Mouse (Mus musculus) NIH3T3 (cell line): ENCODE measurements around the gene Kcnn4.

ENCODE experiments used
- DNase-seq: peaks from one replicate; pipeline ENCODE4 v3.0.0-alpha.2; 2012; ENCODE audit warnings: low read depth

Gene Kcnn4

GRCm38 (mm10) chr7:24369731-24370541 lies at the start of gene Kcnn4:
Gene Kcnn4, plus strand, starts transcription at chr7:24370263.
- DNase-seq: peak; percentile 50

- DNase-seq: no peak
Observed at GRCm38 (mm10) chr7:24322593-24322992, 47.5 kb upstream of the Kcnn4 start.

- DNase-seq: peak; percentile 36
Observed at GRCm38 (mm10) chr7:24325197-24325596, 44.9 kb upstream of the Kcnn4 start.

GRCm38 (mm10) chr7:24325675-24326128 lies 44.4 kb upstream of the Kcnn4 start:
- DNase-seq: no peak

GRCm38 (mm10) chr7:24326273-24327135 lies 43.6 kb upstream of the Kcnn4 start:
- DNase-seq: no peak

GRCm38 (mm10) chr7:24327281-24327975 lies 42.6 kb upstream of the Kcnn4 start:
- no peak for DNase-seq

GRCm38 (mm10) chr7:24333304-24333986 lies 36.6 kb upstream of the Kcnn4 start, which contains the start of gene Tescl:
Gene Tescl, minus strand, starts transcription at chr7:24333936.
- no peak for DNase-seq

GRCm38 (mm10) chr7:24335699-24336309 lies 34.3 kb upstream of the Kcnn4 start:
- DNase-seq: peak; percentile 91

GRCm38 (mm10) chr7:24338241-24338640 lies 31.8 kb upstream of the Kcnn4 start:
- DNase-seq: peak; percentile 57

- no peak for DNase-seq
Observed at GRCm38 (mm10) chr7:24343701-24344272, 26.3 kb upstream of the Kcnn4 start.

GRCm38 (mm10) chr7:24346444-24346843 lies 23.6 kb upstream of the Kcnn4 start:
- DNase-seq: no peak

- DNase-seq: no peak
Observed at GRCm38 (mm10) chr7:24348896-24349295, 21.2 kb upstream of the Kcnn4 start, which contains the start of gene Lypd5. Gene Lypd5, plus strand, starts transcription at chr7:24349196.

GRCm38 (mm10) chr7:24355646-24356045 lies 14.4 kb upstream of the Kcnn4 start:
- DNase-seq: no peak

GRCm38 (mm10) chr7:24356081-24356480 lies 14.0 kb upstream of the Kcnn4 start:
- no peak for DNase-seq

- DNase-seq: no peak
Observed at GRCm38 (mm10) chr7:24357899-24358298, 12.2 kb upstream of the Kcnn4 start.

- DNase-seq: peak; percentile 81
Observed at GRCm38 (mm10) chr7:24359269-24359668, 10.8 kb upstream of the Kcnn4 start.

GRCm38 (mm10) chr7:24361001-24361400 lies 9.1 kb upstream of the Kcnn4 start:
- DNase-seq: peak; percentile 35

- peak; percentile 68 for DNase-seq
Observed at GRCm38 (mm10) chr7:24363228-24363627, 6.8 kb upstream of the Kcnn4 start.

GRCm38 (mm10) chr7:24364827-24365226 lies 5.2 kb upstream of the Kcnn4 start:
- peak; percentile 97 for DNase-seq

GRCm38 (mm10) chr7:24365258-24366014 lies 4.6 kb upstream of the Kcnn4 start:
- peak; percentile 88 for DNase-seq
